Mouse (Mus musculus) adipocyte (in vitro differentiated cells): ENCODE results near the gene Fpr-rs6.

ENCODE experiments used
- DNase-seq: peaks from one replicate; pipeline ENCODE4 v3.0.0-alpha.2; 2016; ENCODE audit warnings: low spot score

Gene Fpr-rs6

DNA sequence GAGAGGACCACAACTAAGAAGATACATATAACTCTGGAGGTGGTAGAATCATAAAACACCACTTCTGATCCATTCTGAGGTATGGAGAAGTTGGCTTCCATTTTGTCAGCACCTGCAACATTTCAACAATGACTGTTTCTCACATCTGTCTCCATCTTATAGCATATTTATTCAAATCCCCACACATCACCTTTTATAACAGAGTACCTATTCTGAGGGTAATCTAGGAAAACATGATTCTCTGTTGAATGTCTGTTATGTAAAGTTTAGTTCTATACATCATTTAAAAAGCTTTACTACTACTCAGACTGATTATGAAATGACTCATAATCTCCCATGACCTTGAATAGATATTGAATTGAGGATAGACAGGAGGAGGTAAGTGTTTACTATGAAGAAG lies at the start of gene Fpr-rs6:
Gene Fpr-rs6, minus strand, starts transcription at position 101 of the 400 bp plus-strand sequence.
- no peak for DNase-seq
